Mouse (Mus musculus) liver, postnatal 0 days (tissue): ENCODE results near the gene Ccdc24. TPM values are rescaled to one million over a fixed set of nuclear protein-coding genes. Genes with fewer than 3 reads are reported as not detected.
A peak's percentile ranks its signal among the peaks of the same experiment; 100 is the strongest.

ENCODE experiments used
- ATAC-seq: fragments of 200-750 bp; cut with Nextera tagmentation; 2 replicates; pipeline ENCODE4 v1.8.0; 2017; ENCODE audit warnings: mild to moderate bottlenecking, moderate library complexity
- DNase-seq: peaks from one replicate; pipeline ENCODE4 v3.0.0-alpha.2; 2016
- H3K27ac ChIP-seq: fragments of 300-500 bp; sonication (generic); 2 replicates; pipeline ENCODE4 v1.5.1; 2014; ENCODE audit warnings: antibody characterized with exemption, moderate library complexity, mild to moderate bottlenecking, low read depth
- H3K27me3 ChIP-seq: fragments of 300-500 bp; sonication (generic); 2 replicates; pipeline ENCODE4 v1.6.1; 2014; ENCODE audit warnings: low read length, control low read depth, mixed read lengths; ENCODE audit not compliant: insufficient read depth
- H3K36me3 ChIP-seq: fragments of 300-500 bp; sonication (generic); replicated peaks from 2 replicates; pipeline ENCODE4 v1.6.1; 2014; ENCODE audit warnings: mild to moderate bottlenecking, control low read depth, low read length, moderate library complexity, mixed read lengths; ENCODE audit not compliant: insufficient read depth
- H3K4me1 ChIP-seq: fragments of 300-500 bp; sonication (generic); 2 replicates; pipeline ENCODE4 v1.6.1; 2014; ENCODE audit warnings: antibody characterized with exemption, mild to moderate bottlenecking, control low read depth; ENCODE audit not compliant: insufficient read depth
- H3K4me2 ChIP-seq: fragments of 300-500 bp; sonication (generic); 2 replicates; pipeline ENCODE4 v1.6.1; 2014; ENCODE audit warnings: low read depth, mild to moderate bottlenecking, low read length, moderate library complexity, mixed read lengths
- H3K4me3 ChIP-seq: fragments of 300-500 bp; sonication (generic); 2 replicates; pipeline ENCODE4 v1.5.1; 2014; ENCODE audit warnings: low read depth, low read length
- H3K9ac ChIP-seq: fragments of 300-500 bp; sonication (generic); replicated peaks from 2 replicates; pipeline ENCODE4 v1.6.1; 2014; ENCODE audit warnings: mild to moderate bottlenecking, moderate library complexity
- H3K9me3 ChIP-seq: fragments of 300-500 bp; sonication (generic); 2 replicates; pipeline ENCODE4 v1.6.1; 2016; ENCODE audit warnings: mild to moderate bottlenecking, control low read depth, low read length, mixed read lengths
- CTCF ChIP-seq: sonication (generic); IDR thresholded peaks from 2 replicates; pipeline ENCODE4 v1.5.1; 2016; ENCODE audit warnings: antibody characterized with exemption, low read depth
- EP300 ChIP-seq: IDR thresholded peaks from 2 replicates; pipeline ENCODE4 v1.6.1; 2016; ENCODE audit warnings: antibody characterized with exemption, low read depth, mild to moderate bottlenecking
- WGBS: fragments of 180-500 bp; shearing (Covaris S2); extraction: QIAGEN DNeasy Blood & Tissue Kit; methylation state at CpG from one replicate; pipeline ENCODE4 v1.1.7; 2014; ENCODE audit not compliant: insufficient replicate concordance; 5-methylcytosine and 5-hydroxymethylcytosine counted together
- polyA plus RNA-seq: library from polyadenylated mRNA; unstranded; fragments of >200 nt; fragmentation: Nextera tagmentation; extraction: Ambion mirVana; gene quantifications from 2 replicates; pipeline ENCODE4 v1.2.1, GENCODE M21; 2015

Ccdc24 gene
- polyA plus RNA-seq, 1 experiment from 2014 or later = 0.34 TPM

- no peak for ATAC-seq
- 73% methylated on average over 17 of the region's 17 CpGs for WGBS
Observed at GRCm38 (mm10) chr4:117849063-117849462, 23.3 kb downstream of the Ccdc24 start.

DNA sequence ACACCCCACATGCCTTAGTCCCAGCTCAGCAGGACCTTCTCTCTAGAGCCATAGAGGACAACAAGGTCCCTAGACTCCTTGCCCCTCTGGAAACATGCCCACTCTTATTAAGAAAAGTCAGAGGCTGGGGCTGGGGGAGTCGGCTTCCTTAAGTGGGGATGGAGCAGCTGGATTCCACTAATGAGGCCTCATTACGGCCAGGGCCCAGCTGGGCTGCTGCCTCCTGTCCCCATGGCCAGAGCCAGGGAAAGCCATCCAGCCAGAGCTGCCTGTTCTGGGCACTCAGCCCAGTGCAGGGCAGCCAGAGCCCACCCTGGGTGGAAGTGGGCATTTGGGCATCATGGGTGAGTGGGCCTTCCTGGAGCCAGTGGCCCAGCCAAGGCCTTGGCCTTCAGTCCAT, 25.3 kb downstream of the Ccdc24 start:
- 69% methylated on average over 2 of the region's 2 CpGs for WGBS
- H3K4me1 ChIP-seq = peaks cover 3% of the 10 kb centered on the region; the same call in 1 of the 2 replicates
- DNase-seq = no peak
- TF ChIP-seq EP300 (no peak), CTCF (no peak)
- H3K27me3 ChIP-seq = no peaks in the 10 kb centered on the region
- no peaks in the 10 kb centered on the region for H3K9me3 ChIP-seq
- no peak overlapping the region for H3K4me3 ChIP-seq
- H3K4me2 ChIP-seq = no peak overlapping the region
- peaks cover 49% of the 10 kb centered on the region for H3K36me3 ChIP-seq
- no peak overlapping the region for H3K27ac ChIP-seq
- ATAC-seq = no peak
- H3K9ac ChIP-seq = no peak overlapping the region

More at GRCm38 (mm10) chr4:117849063-117849462, 23.3 kb downstream of the Ccdc24 start:
- Histone ChIP-seq H3K36me3 (peaks cover 37% of the 10 kb centered on the region), H3K9ac (no peak overlapping the region), H3K4me1 (peaks cover 3% of the 10 kb centered on the region; the same call in 1 of the 2 replicates), H3K27ac (no peak overlapping the region), H3K27me3 (no peaks in the 10 kb centered on the region), H3K4me3 (no peak overlapping the region), H3K4me2 (no peak overlapping the region), H3K9me3 (no peaks in the 10 kb centered on the region)
- no peak for DNase-seq
- TF ChIP-seq EP300 (no peak), CTCF (no peak)

GRCm38 (mm10) chr4:117846261-117846660, 26.1 kb downstream of the Ccdc24 start:
- Histone ChIP-seq H3K27ac (no peak overlapping the region), H3K4me3 (no peak overlapping the region), H3K4me2 (no peak overlapping the region), H3K4me1 (no peaks in the 10 kb centered on the region; the same call in 1 of the 2 replicates), H3K27me3 (no peaks in the 10 kb centered on the region), H3K9me3 (no peaks in the 10 kb centered on the region), H3K36me3 (peaks cover 49% of the 10 kb centered on the region), H3K9ac (no peak overlapping the region)
- 96% methylated on average over 4 of the region's 4 CpGs for WGBS
- DNase-seq (no peak), ATAC-seq (no peak)
- TF ChIP-seq CTCF (no peak), EP300 (no peak)

- 0 out of 2 replicates have a peak, but pooled peaks have one; percentile 19 for ATAC-seq
- WGBS = 82% methylated on average over 11 of the region's 11 CpGs
- no peak overlapping the region for H3K4me3 ChIP-seq
- H3K9me3 ChIP-seq = no peaks in the 10 kb centered on the region
- H3K4me1 ChIP-seq = peaks cover 7% of the 10 kb centered on the region
- no peak overlapping the region for H3K4me2 ChIP-seq
- DNase-seq = no peak
- H3K36me3 ChIP-seq = peaks cover 53% of the 10 kb centered on the region
- TF ChIP-seq EP300 (no peak), CTCF (no peak)
- no peak overlapping the region for H3K9ac ChIP-seq
- H3K27ac ChIP-seq = no peak overlapping the region
- H3K27me3 ChIP-seq = no peaks in the 10 kb centered on the region
Observed at GRCm38 (mm10) chr4:117845316-117845715, 27.0 kb downstream of the Ccdc24 start.

DNA sequence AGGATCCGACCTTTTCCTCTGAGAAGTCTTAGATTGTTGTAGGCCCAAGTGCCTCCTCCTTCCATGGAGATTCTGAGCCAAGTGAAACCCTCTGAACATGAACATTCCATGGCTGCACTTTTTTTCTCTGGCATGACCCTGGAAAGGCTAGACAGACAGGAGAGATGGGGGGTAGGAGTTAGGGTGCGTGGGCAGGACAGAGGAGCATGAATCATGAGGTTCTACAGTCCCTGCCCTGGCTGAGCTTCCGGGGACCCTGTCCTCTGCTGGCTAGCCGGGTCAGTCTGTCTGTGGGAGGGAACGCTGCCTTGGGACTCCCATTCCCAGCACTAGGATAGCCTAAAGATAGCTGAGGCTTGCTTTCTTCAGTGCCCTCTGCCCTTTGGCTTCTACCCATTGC, 27.9 kb downstream of the Ccdc24 start:
- no peak overlapping the region for H3K27ac ChIP-seq
- H3K36me3 ChIP-seq = peaks cover 59% of the 10 kb centered on the region
- 78% methylated on average over 5 of the region's 5 CpGs for WGBS
- no peaks in the 10 kb centered on the region for H3K9me3 ChIP-seq
- H3K4me2 ChIP-seq = no peak overlapping the region
- no peak overlapping the region for H3K4me3 ChIP-seq
- ATAC-seq (no peak), DNase-seq (no peak)
- TF ChIP-seq EP300 (no peak), CTCF (no peak)
- no peak overlapping the region for H3K9ac ChIP-seq
- no peaks in the 10 kb centered on the region for H3K27me3 ChIP-seq
- peaks cover 12% of the 10 kb centered on the region for H3K4me1 ChIP-seq

DNA sequence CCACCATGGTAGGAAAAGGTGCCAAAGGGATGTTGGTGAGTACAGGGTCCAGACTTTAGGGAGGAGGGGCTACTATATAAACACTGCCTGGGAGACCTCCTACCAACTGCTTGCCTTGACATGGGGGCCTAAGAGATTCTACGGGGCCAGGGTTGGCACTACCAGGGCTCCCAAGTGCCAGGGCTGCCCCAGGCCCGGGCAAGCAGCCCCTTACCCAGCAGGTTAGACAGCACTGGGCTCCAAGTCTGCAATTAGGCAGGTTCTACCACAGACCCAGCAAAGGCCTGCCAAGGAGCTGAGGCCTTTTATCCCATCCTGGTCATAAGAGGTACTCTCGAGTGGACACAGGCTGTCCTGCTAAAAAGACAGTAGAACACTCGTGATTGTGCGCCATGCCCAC, 29.3 kb downstream of the Ccdc24 start:
- no peaks in the 10 kb centered on the region for H3K9me3 ChIP-seq
- no peak overlapping the region for H3K27ac ChIP-seq
- peaks cover 12% of the 10 kb centered on the region for H3K4me1 ChIP-seq
- TF ChIP-seq EP300 (no peak), CTCF (no peak)
- peaks cover 65% of the 10 kb centered on the region for H3K36me3 ChIP-seq
- no peaks in the 10 kb centered on the region for H3K27me3 ChIP-seq
- WGBS = 87% methylated on average over 5 of the region's 5 CpGs
- no peak overlapping the region for H3K4me3 ChIP-seq
- no peak for ATAC-seq
- no peak overlapping the region for H3K9ac ChIP-seq
- DNase-seq = no peak
- no peak overlapping the region for H3K4me2 ChIP-seq

- peaks cover 12% of the 10 kb centered on the region for H3K4me1 ChIP-seq
- H3K9me3 ChIP-seq = no peaks in the 10 kb centered on the region
- TF ChIP-seq CTCF = no peak
- TF ChIP-seq EP300 = no peak
- ATAC-seq (no peak), DNase-seq (no peak)
- no peak overlapping the region for H3K4me3 ChIP-seq
- H3K9ac ChIP-seq = no peak overlapping the region
- no peak overlapping the region for H3K27ac ChIP-seq
- 75% methylated on average over 3 of the region's 3 CpGs for WGBS
- no peak overlapping the region for H3K4me2 ChIP-seq
- no peaks in the 10 kb centered on the region for H3K27me3 ChIP-seq
- H3K36me3 ChIP-seq = peaks cover 56% of the 10 kb centered on the region
Observed at GRCm38 (mm10) chr4:117841566-117841965, 30.8 kb downstream of the Ccdc24 start.
